Mouse (Mus musculus) liver, postnatal 0 days (tissue): Measurements from ENCODE around the gene Armh1.

Experiments
- CTCF ChIP-seq: sonication (generic); IDR thresholded peaks from 2 replicates; pipeline ENCODE4 v1.5.1; 2016; ENCODE audit warnings: antibody characterized with exemption, low read depth
- EP300 ChIP-seq: IDR thresholded peaks from 2 replicates; pipeline ENCODE4 v1.6.1; 2016; ENCODE audit warnings: antibody characterized with exemption, low read depth, mild to moderate bottlenecking

DNA sequence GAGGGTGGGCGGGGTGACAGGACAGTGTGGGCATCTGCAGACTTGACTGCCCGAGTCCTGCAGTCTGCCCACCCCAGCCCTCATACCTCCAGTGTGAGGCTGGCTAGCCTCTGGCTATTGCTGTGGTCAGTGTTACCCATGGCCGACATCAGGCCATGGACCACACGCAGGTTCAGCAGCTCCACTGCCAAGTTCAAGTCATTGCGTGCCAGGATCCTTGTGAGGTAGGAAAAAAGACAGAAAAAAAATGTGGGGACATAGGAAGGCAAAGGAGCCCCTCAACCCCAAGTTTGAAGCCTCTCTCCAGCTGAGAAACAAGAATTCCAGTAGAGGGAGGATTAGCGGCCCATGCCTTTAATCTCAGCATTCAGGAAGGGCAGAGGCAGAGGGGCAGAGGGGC lies 37.7 kb downstream of the Armh1 start:
- no peak for TF ChIP-seq CTCF
- TF ChIP-seq EP300: no peak
